Mouse (Mus musculus): ENCODE data around the gene Socs2. TPM values are rescaled to one million over a fixed set of nuclear protein-coding genes. Genes with fewer than 3 reads are reported as not detected.
A peak's percentile ranks its signal among the peaks of the same experiment; 100 is the strongest.

Socs2 gene
- polyA plus RNA-seq, 1 experiment from 2014 or later, result 96.5 TPM

DNA sequence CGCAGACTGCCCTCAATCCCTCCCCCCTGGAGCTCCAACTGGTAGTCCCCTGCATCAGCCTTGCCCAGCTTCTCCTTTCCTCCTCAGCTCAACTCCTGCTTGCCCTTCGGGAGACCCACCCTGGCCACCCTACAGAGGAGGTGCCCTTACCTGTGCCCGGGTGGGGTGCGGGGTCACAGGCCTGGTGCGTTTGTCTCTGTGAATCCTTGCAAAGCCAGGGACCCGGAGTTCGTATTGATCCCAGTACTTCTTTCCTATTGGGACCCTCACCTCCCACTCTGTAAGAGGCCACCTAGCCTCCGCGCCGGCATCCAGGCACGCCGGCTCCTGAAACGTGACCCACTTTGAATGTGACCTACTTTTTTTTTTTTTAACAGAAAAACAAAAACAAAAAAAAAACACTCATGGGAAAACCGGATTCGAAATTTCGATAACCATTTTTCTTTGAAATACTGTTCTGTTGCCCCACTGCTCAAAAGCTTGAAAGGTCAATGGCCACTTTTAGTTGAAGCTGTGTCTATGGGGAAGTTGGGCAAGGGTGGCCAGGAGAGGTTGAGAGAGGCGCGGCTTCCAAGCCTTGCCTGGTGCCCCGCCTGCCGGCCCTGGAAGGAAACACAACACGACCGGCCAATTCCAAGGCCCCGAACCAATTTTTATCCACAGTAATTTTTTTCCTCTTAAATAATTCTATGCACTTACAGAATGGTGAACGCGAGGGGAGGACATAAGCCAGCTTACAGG is 686 bp upstream of the Socs2 start:
- Histone ChIP-seq H3K4me3 (replicated peaks) (peak overlapping the region; percentile 83), H3K9me3 (no peaks in the 10 kb centered on the region), H3K4me2 (replicated peaks) (peak overlapping the region; percentile 97), H3K27me3 (peaks cover 20% of the 10 kb centered on the region), H3K9ac (replicated peaks) (peak overlapping the region; percentile 76), H3K36me3 (no peaks in the 10 kb centered on the region), H3K27ac (peak overlapping the region; percentile 71), H3K4me1 (replicated peaks) (peaks cover 15% of the 10 kb centered on the region)
- under 1% methylated on average over 25 of the region's 25 CpGs for WGBS
- peak; percentile 25; the same call in 1 of the 2 replicates for ATAC-seq

GRCm38 (mm10) chr10:95416361-95416684 is 657 bp downstream of the Socs2 start:
- H3K27me3 ChIP-seq, result peaks cover 20% of the 10 kb centered on the region

DNA sequence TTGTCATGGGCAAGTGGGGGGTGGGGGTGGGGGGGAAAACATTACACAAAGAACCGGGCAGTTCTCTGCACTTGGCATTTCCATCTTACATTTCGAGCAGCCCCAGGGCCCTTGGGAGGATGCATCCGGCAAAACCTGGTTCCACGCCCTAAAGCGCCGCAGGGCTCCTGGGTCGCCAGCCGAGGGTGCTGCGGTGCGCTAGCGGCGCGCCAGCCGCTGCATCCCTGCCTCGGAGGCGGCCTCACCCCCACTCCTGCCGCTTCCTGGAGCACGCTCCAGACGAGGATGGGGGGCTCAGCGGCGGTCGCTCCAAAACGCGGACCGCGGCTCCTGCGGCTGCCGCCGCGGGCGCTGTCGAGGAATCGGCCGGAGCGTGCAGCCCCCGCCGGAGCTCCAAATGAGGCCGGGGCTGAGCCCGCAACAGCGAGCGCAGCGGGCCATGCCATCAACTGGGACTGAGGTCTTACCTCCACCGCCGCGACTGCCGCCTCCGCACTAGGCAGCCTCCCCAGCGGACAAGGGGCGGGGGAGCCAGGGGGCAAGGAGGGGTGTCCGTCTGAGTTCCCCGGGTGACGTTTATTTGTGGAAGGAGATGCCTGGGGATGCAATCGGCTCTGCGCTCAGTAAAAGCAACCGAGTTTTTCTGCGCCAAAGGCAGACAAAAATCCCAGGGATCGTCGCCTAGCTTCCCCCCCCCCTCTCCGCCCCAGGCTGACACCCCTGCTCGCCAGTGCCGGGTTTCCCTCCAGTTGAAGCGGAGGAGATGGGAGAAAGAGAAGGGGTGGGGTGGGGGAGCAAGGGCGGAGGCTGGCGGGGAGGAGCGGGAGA is 1.2 kb downstream of the Socs2 start:
- peak; percentile 46 for ATAC-seq
- H3K27me3 ChIP-seq, result peaks cover 20% of the 10 kb centered on the region
- no peaks in the 10 kb centered on the region for H3K9me3 ChIP-seq
- peak overlapping the region; percentile 76 for H3K9ac ChIP-seq (replicated peaks)
- under 1% methylated on average over 64 of the region's 65 CpGs for WGBS
- H3K4me3 ChIP-seq (replicated peaks), result peak overlapping the region; percentile 83
- H3K4me1 ChIP-seq (replicated peaks), result peaks cover 15% of the 10 kb centered on the region
- H3K36me3 ChIP-seq, result peaks cover 5% of the 10 kb centered on the region; the same call in 1 of the 2 replicates
- peak overlapping the region; percentile 97 for H3K4me2 ChIP-seq (replicated peaks)
- peak overlapping the region; percentile 92 for H3K27ac ChIP-seq

More at GRCm38 (mm10) chr10:95416361-95416684, 657 bp downstream of the Socs2 start:
- Histone ChIP-seq H3K9me3 (no peaks in the 10 kb centered on the region), H3K36me3 (no peaks in the 10 kb centered on the region), H3K27ac (peak overlapping the region; percentile 92), H3K4me3 (replicated peaks) (peak overlapping the region; percentile 83), H3K4me2 (replicated peaks) (peak overlapping the region; percentile 97), H3K9ac (replicated peaks) (peak overlapping the region; percentile 76), H3K4me1 (replicated peaks) (peaks cover 15% of the 10 kb centered on the region)
- WGBS, result 0% methylated on average over 29 of the region's 34 CpGs
- no peak for ATAC-seq

- Histone ChIP-seq H3K9ac (replicated peaks) (peak overlapping the region; percentile 76), H3K27ac (peak overlapping the region; percentile 92), H3K36me3 (peaks cover 8% of the 10 kb centered on the region; the same call in 1 of the 2 replicates), H3K4me1 (replicated peaks) (peaks cover 15% of the 10 kb centered on the region), H3K4me3 (replicated peaks) (peak overlapping the region; percentile 83), H3K4me2 (replicated peaks) (peak overlapping the region; percentile 97), H3K9me3 (no peaks in the 10 kb centered on the region), H3K27me3 (peaks cover 16% of the 10 kb centered on the region)
- 1% methylated on average over 15 of the region's 15 CpGs for WGBS
- ATAC-seq, result peak; percentile 1
Observed at GRCm38 (mm10) chr10:95415159-95415532, 1.8 kb downstream of the Socs2 start.

- under 1% methylated on average over 65 of the region's 65 CpGs for WGBS
- peak overlapping the region; percentile 76 for H3K9ac ChIP-seq (replicated peaks)
- H3K27ac ChIP-seq, result peak overlapping the region; percentile 92
- peaks cover 8% of the 10 kb centered on the region; the same call in 1 of the 2 replicates for H3K36me3 ChIP-seq
- peak; percentile 3; the same call in 1 of the 2 replicates for ATAC-seq
- H3K4me3 ChIP-seq (replicated peaks), result peak overlapping the region; percentile 83
- H3K4me2 ChIP-seq (replicated peaks), result peak overlapping the region; percentile 97
- H3K9me3 ChIP-seq, result no peaks in the 10 kb centered on the region
- peaks cover 15% of the 10 kb centered on the region for H3K4me1 ChIP-seq (replicated peaks)
- peaks cover 14% of the 10 kb centered on the region for H3K27me3 ChIP-seq
Observed at GRCm38 (mm10) chr10:95414316-95415158, 2.4 kb downstream of the Socs2 start.

GRCm38 (mm10) chr10:95411139-95411538 is 5.8 kb downstream of the Socs2 start:
- 94% methylated on average over 9 of the region's 9 CpGs for WGBS
- peaks cover 8% of the 10 kb centered on the region; the same call in 1 of the 2 replicates for H3K36me3 ChIP-seq
- no peak overlapping the region for H3K9ac ChIP-seq (replicated peaks)
- no peak overlapping the region for H3K4me2 ChIP-seq (replicated peaks)
- H3K4me1 ChIP-seq (replicated peaks), result peaks cover 8% of the 10 kb centered on the region; the same call in 1 of the 2 replicates
- no peak for ATAC-seq
- H3K27me3 ChIP-seq, result peaks cover 11% of the 10 kb centered on the region
- H3K27ac ChIP-seq, result no peak overlapping the region
- H3K9me3 ChIP-seq, result no peaks in the 10 kb centered on the region
- no peak overlapping the region for H3K4me3 ChIP-seq (replicated peaks)

- H3K9ac ChIP-seq (replicated peaks), result no peak overlapping the region
- no peak for ATAC-seq
- WGBS, result 89% methylated on average over 7 of the region's 7 CpGs
- H3K36me3 ChIP-seq, result peaks cover 8% of the 10 kb centered on the region; the same call in 1 of the 2 replicates
- no peak overlapping the region for H3K4me2 ChIP-seq (replicated peaks)
- H3K27me3 ChIP-seq, result peaks cover 11% of the 10 kb centered on the region
- H3K9me3 ChIP-seq, result no peaks in the 10 kb centered on the region
- H3K27ac ChIP-seq, result no peak overlapping the region
- no peak overlapping the region for H3K4me3 ChIP-seq (replicated peaks)
- peaks cover 8% of the 10 kb centered on the region; the same call in 1 of the 2 replicates for H3K4me1 ChIP-seq (replicated peaks)
Observed at GRCm38 (mm10) chr10:95410709-95411108, 6.3 kb downstream of the Socs2 start.

GRCm38 (mm10) chr10:95410209-95410608 is 6.8 kb downstream of the Socs2 start:
- H3K27ac ChIP-seq, result no peak overlapping the region
- no peak overlapping the region for H3K4me2 ChIP-seq (replicated peaks)
- ATAC-seq, result no peak
- peaks cover 8% of the 10 kb centered on the region; the same call in 1 of the 2 replicates for H3K4me1 ChIP-seq (replicated peaks)
- peaks cover 8% of the 10 kb centered on the region; the same call in 1 of the 2 replicates for H3K36me3 ChIP-seq
- no peaks in the 10 kb centered on the region for H3K9me3 ChIP-seq
- H3K27me3 ChIP-seq, result peaks cover 11% of the 10 kb centered on the region
- no peak overlapping the region for H3K4me3 ChIP-seq (replicated peaks)
- no peak overlapping the region for H3K9ac ChIP-seq (replicated peaks)
- WGBS, result 96% methylated on average over 4 of the region's 4 CpGs

GRCm38 (mm10) chr10:95409149-95409548 is 7.8 kb downstream of the Socs2 start:
- H3K4me2 ChIP-seq (replicated peaks), result no peak overlapping the region
- no peak overlapping the region for H3K9ac ChIP-seq (replicated peaks)
- H3K9me3 ChIP-seq, result no peaks in the 10 kb centered on the region
- no peak overlapping the region for H3K4me3 ChIP-seq (replicated peaks)
- peaks cover 8% of the 10 kb centered on the region; the same call in 1 of the 2 replicates for H3K36me3 ChIP-seq
- H3K4me1 ChIP-seq (replicated peaks), result peaks cover 6% of the 10 kb centered on the region; the same call in 1 of the 2 replicates
- no peak for ATAC-seq
- H3K27ac ChIP-seq, result no peak overlapping the region
- WGBS, result 87% methylated on average over 7 of the region's 7 CpGs
- H3K27me3 ChIP-seq, result peaks cover 10% of the 10 kb centered on the region

DNA sequence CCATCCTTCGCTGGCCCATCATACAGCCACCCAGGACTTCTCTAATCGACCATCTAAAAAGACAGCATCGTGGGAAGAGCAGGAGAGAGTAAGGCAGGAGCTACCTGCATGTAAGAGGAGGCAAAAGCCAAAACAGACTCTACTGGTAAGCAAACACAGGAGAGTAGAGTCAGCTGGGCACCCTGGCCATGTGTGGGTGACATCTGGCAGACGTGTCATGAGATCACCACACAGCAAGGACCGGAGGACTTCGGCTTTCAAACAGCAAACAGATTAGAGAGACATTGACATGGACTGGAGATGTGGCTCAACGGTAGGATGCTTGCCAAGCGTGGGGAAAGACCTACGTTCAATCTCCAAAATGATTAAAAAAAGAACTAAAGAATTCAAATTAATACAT is 8.5 kb downstream of the Socs2 start:
- WGBS, result 88% methylated on average over 9 of the region's 9 CpGs
- no peak for ATAC-seq
- Histone ChIP-seq H3K9me3 (no peaks in the 10 kb centered on the region), H3K36me3 (peaks cover 8% of the 10 kb centered on the region; the same call in 1 of the 2 replicates), H3K27me3 (peaks cover 4% of the 10 kb centered on the region), H3K4me1 (replicated peaks) (no peaks in the 10 kb centered on the region), H3K27ac (no peak overlapping the region), H3K4me3 (replicated peaks) (no peak overlapping the region), H3K4me2 (replicated peaks) (no peak overlapping the region), H3K9ac (replicated peaks) (no peak overlapping the region)

DNA sequence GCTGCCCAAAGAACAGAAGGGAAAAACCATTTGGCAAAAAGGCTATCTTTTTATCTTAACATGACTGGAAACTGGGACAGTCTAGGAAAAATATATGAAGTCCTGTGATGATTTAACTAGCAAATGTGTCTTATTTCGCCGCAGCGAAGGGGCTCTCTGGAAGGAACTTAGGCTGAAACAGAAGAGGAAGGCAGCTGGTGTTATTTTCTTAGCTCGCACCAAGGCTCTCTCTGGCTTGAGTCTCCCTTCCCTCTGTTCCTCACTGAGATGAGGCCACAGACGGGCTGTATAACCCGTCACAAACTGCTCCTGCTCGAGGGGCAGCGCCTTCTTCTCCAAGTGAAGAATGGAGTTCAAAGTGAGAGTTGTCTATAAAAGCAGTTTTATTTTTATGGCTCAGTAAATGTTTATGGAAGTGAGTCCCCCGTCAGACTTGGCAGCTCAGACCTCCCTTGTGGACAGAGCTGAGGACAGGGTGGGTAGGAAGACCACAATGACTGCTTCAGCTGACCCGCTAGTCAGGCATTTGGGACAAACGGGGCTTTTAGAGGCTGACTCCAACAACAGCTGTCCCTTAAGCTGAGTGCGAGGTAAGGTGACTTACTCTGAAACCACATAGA is 9.3 kb downstream of the Socs2 start:
- Histone ChIP-seq H3K27me3 (no peaks in the 10 kb centered on the region), H3K9ac (replicated peaks) (no peak overlapping the region), H3K9me3 (no peaks in the 10 kb centered on the region), H3K27ac (no peak overlapping the region), H3K4me1 (replicated peaks) (no peaks in the 10 kb centered on the region), H3K4me3 (replicated peaks) (no peak overlapping the region), H3K4me2 (replicated peaks) (no peak overlapping the region), H3K36me3 (peaks cover 8% of the 10 kb centered on the region; the same call in 1 of the 2 replicates)
- no peak for ATAC-seq
- WGBS, result 81% methylated on average over 12 of the region's 12 CpGs
